Mouse (Mus musculus) heart, postnatal 0 days (tissue): ENCODE data around the gene Rfwd3.

ENCODE experiments used
- CTCF ChIP-seq: IDR thresholded peaks from 2 replicates; pipeline ENCODE4 v1.5.1; 2016; ENCODE audit warnings: antibody characterized with exemption, control low read depth, low read depth
- EP300 ChIP-seq: IDR thresholded peaks from 2 replicates; pipeline ENCODE4 v1.6.1; 2016; ENCODE audit warnings: antibody characterized with exemption, low read depth

- TF ChIP-seq CTCF (no peak), EP300 (no peak)
These were observed 2.0 kb downstream of the Rfwd3 start for GRCm38 (mm10) chr8:111298011-111298410.
